Mouse (Mus musculus): ENCODE measurements around the gene Tigd2.

DNA sequence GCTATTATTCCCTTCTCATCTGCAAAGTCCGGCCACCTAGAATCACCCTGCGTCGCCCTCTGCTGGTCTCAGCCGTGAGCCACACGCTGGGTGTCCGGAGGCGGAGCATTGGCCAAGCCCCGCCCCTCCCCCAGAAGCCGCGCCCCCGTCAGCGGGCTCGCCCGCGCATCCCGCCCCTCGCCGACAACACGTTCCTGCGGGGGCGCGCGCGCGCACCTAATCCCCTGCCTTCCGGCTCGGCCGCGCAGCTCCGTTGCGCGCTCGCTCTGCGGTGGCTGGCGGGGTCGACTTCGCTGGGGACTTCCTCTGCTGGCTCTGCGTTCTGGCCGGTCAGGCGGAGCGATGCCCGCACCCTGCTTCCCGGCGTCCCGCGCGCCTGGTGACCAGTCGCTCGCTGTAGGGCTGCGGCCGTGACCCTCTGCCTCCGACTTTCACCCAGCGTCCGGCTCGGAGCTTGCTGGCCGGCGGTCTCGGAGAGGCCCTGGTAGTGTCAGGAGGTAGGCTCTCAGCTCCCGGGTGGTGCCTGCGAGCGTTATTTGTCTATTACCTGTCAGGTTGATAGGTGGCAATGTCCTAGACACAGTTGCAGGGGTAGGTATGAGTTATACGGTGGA lies at the start of gene Tigd2:
- TF ChIP-seq CTCF (conservative IDR thresholded peaks at IDR 0.05; ENCODE audit: low read length) (peak; percentile 44), NANOG (IDR thresholded peaks at IDR 0.05; ENCODE audit: borderline replicate concordance, low read length) (no peak)

Measured in E14TG2a.4 (cell line).